Mouse (Mus musculus) MEL (cell line): Measurements from ENCODE around the gene Pecam1. TPM values are rescaled to one million over a fixed set of nuclear protein-coding genes. Genes with fewer than 3 reads are reported as not detected.

Experiments
- DNase-seq: peaks from one replicate; pipeline ENCODE4 v3.0.0; 2011; ENCODE audit warnings: low read depth, low spot score
- H3K27ac ChIP-seq: 2 replicates; pipeline ENCODE4 v1.5.1; 2012; ENCODE audit warnings: low read depth, mild to moderate bottlenecking, control low read depth, low read length, moderate library complexity; ENCODE audit not compliant: control insufficient read depth
- H3K27me3 ChIP-seq, 2 experiments: fragments of 150-350 bp in 1 of 2; sonication (generic) in 1 of 2; 2 replicates each; pipeline ENCODE4 v1.6.1; 2012; ENCODE audit warnings: low read length in 2 of 2, mild to moderate bottlenecking in 2 of 2, improper control_type of control experiment in 1 of 2, moderate library complexity in 1 of 2; ENCODE audit not compliant: insufficient read depth in 2 of 2, control insufficient read depth in 1 of 2
- H3K36me3 ChIP-seq, 2 experiments: 2 replicates each; pipeline ENCODE4 v1.6.1; 2012 to 2014; ENCODE audit warnings: low read length in 2 of 2, improper control_type of control experiment in 1 of 2, inconsistent platforms in 1 of 2, mild to moderate bottlenecking in 1 of 2; ENCODE audit not compliant: insufficient read depth in 2 of 2, control insufficient read depth in 1 of 2
- H3K4me1 ChIP-seq, 2 experiments: fragments of 150-350 bp in 1 of 2; sonication (generic) in 1 of 2; 2 replicates each; pipeline ENCODE4 v1.6.1; 2012; ENCODE audit warnings: low read length in 2 of 2, improper control_type of control experiment in 1 of 2, mild to moderate bottlenecking in 1 of 2; ENCODE audit not compliant: insufficient read depth in 2 of 2, control insufficient read depth in 1 of 2
- H3K4me3 ChIP-seq, 2 experiments: fragments of 150-350 bp in 1 of 2; sonication (generic) in 1 of 2; 2 replicates each; pipeline ENCODE4 v1.5.1; 2012; ENCODE audit warnings: low read depth in 2 of 2, low read length in 2 of 2, mild to moderate bottlenecking in 2 of 2, moderate library complexity in 2 of 2, control low read depth in 1 of 2, improper control_type of control experiment in 1 of 2; ENCODE audit not compliant: control insufficient read depth in 1 of 2, insufficient read depth in 1 of 2
- H3K79me2 ChIP-seq: 2 replicates; pipeline ENCODE4 v1.6.1; 2012; ENCODE audit warnings: mild to moderate bottlenecking, low read length, moderate library complexity; ENCODE audit not compliant: control insufficient read depth, poor library complexity, insufficient read depth
- H3K9ac ChIP-seq: 2 replicates; pipeline ENCODE4 v1.6.1; 2012; ENCODE audit warnings: low read depth, mild to moderate bottlenecking, control low read depth, low read length, moderate library complexity; ENCODE audit not compliant: control insufficient read depth, poor library complexity, severe bottlenecking
- H3K9me3 ChIP-seq: fragments of 150-350 bp; sonication (generic); replicated peaks from 2 replicates; pipeline ENCODE4 v1.6.1; 2012; ENCODE audit warnings: mild to moderate bottlenecking, low read length, improper control_type of control experiment, moderate library complexity; ENCODE audit not compliant: insufficient read depth
- BHLHE40 ChIP-seq: IDR thresholded peaks from 2 replicates; pipeline ENCODE4 v1.6.1; 2012; ENCODE audit warnings: low read depth, mild to moderate bottlenecking, inconsistent platforms, low read length, improper control_type of control experiment, borderline replicate concordance
- CTCF ChIP-seq, 3 experiments: IDR thresholded peaks in 2 of 3; conservative IDR thresholded peaks in 1 of 3; 2 replicates each; pipeline ENCODE4 v1.5.1; 2011 to 2012; ENCODE audit warnings: low read length in 3 of 3, low read depth in 2 of 3, mild to moderate bottlenecking in 2 of 3, improper control_type of control experiment in 1 of 3, inconsistent platforms in 1 of 3, mixed read lengths in 1 of 3, moderate library complexity in 1 of 3; ENCODE audit not compliant: control insufficient read depth in 1 of 3, insufficient read depth in 1 of 3, poor library complexity in 1 of 3, severe bottlenecking in 1 of 3
- E2F4 ChIP-seq: IDR thresholded peaks from 2 replicates; pipeline ENCODE4 v1.6.1; 2011; ENCODE audit warnings: low read depth, low read length, improper control_type of control experiment, borderline replicate concordance
- ELF1 ChIP-seq: IDR thresholded peaks from 2 replicates; pipeline ENCODE4 v1.6.1; 2014; ENCODE audit warnings: low read depth, mild to moderate bottlenecking, inconsistent platforms, low read length, improper control_type of control experiment, moderate library complexity
- EP300 ChIP-seq, 2 experiments: IDR thresholded peaks; 2 replicates each; pipeline ENCODE4 v1.6.1; 2011; ENCODE audit warnings: improper control_type of control experiment in 2 of 2, low read length in 2 of 2, low read depth in 1 of 2, mild to moderate bottlenecking in 1 of 2
- ETS1 ChIP-seq: IDR thresholded peaks from 2 replicates; pipeline ENCODE4 v1.6.1; 2012; ENCODE audit warnings: low read depth, mild to moderate bottlenecking, inconsistent platforms, low read length, improper control_type of control experiment, moderate library complexity
- GABPA ChIP-seq: IDR thresholded peaks from 2 replicates; pipeline ENCODE4 v1.6.1; 2012; ENCODE audit warnings: low read depth, mild to moderate bottlenecking, inconsistent platforms, low read length, improper control_type of control experiment, moderate library complexity
- GATA1 ChIP-seq: IDR thresholded peaks from 2 replicates; pipeline ENCODE4 v1.6.1; 2011; ENCODE audit warnings: low read depth, low read length, improper control_type of control experiment
- HCFC1 ChIP-seq: IDR thresholded peaks from 2 replicates; pipeline ENCODE4 v1.6.1; 2012; ENCODE audit warnings: low read depth, mild to moderate bottlenecking, inconsistent platforms, low read length, improper control_type of control experiment, moderate library complexity
- JUND ChIP-seq: IDR thresholded peaks from 2 replicates; pipeline ENCODE4 v1.6.1; 2011; ENCODE audit warnings: low read depth, mild to moderate bottlenecking, improper control_type of control experiment, low read length
- KAT2A ChIP-seq: conservative IDR thresholded peaks from 2 replicates; pipeline ENCODE4 v1.6.1; 2012; ENCODE audit warnings: low read depth, low read length, improper control_type of control experiment, inconsistent platforms
- MAX ChIP-seq: IDR thresholded peaks from 2 replicates; pipeline ENCODE4 v1.6.1; 2011; ENCODE audit warnings: low read length, improper control_type of control experiment
- MAZ ChIP-seq: IDR thresholded peaks from 2 replicates; pipeline ENCODE4 v1.6.1; 2012; ENCODE audit warnings: low read depth, mild to moderate bottlenecking, inconsistent platforms, low read length, improper control_type of control experiment
- MXI1 ChIP-seq: IDR thresholded peaks from 2 replicates; pipeline ENCODE4 v1.6.1; 2011; ENCODE audit warnings: mild to moderate bottlenecking, low read depth, low read length, improper control_type of control experiment
- MYB ChIP-seq: IDR thresholded peaks from 2 replicates; pipeline ENCODE4 v1.6.1; 2011; ENCODE audit warnings: mild to moderate bottlenecking, low read depth, low read length, improper control_type of control experiment
- NRF1 ChIP-seq: IDR thresholded peaks from 2 replicates; pipeline ENCODE4 v1.6.1; 2014; ENCODE audit warnings: low read depth, mild to moderate bottlenecking, inconsistent platforms, low read length, improper control_type of control experiment, moderate library complexity; ENCODE audit not compliant: poor library complexity, insufficient read depth, severe bottlenecking
- POLR2A ChIP-seq, 2 experiments: IDR thresholded peaks; 2 replicates each; pipeline ENCODE4 v1.6.1; 2011 to 2012; ENCODE audit warnings: low read length in 2 of 2, mild to moderate bottlenecking in 2 of 2, control low read depth in 1 of 2, improper control_type of control experiment in 1 of 2, low read depth in 1 of 2, moderate library complexity in 1 of 2; ENCODE audit not compliant: control insufficient read depth in 1 of 2, insufficient read depth in 1 of 2, poor library complexity in 1 of 2
- POLR2AphosphoS2 ChIP-seq: IDR thresholded peaks from 2 replicates; pipeline ENCODE4 v1.6.1; 2011; ENCODE audit warnings: low read length, improper control_type of control experiment
- SIN3A ChIP-seq: IDR thresholded peaks from 2 replicates; pipeline ENCODE4 v1.6.1; 2012; ENCODE audit warnings: low read length, improper control_type of control experiment, inconsistent platforms
- SMC3 ChIP-seq: IDR thresholded peaks from 2 replicates; pipeline ENCODE4 v1.6.1; 2011; ENCODE audit warnings: low read depth, low read length, improper control_type of control experiment
- TAL1 ChIP-seq: IDR thresholded peaks from 2 replicates; pipeline ENCODE4 v1.6.1; 2012; ENCODE audit warnings: mild to moderate bottlenecking, inconsistent platforms, low read length, moderate library complexity, mixed read lengths
- TBP ChIP-seq: IDR thresholded peaks from 2 replicates; pipeline ENCODE4 v1.8.0; 2011; ENCODE audit warnings: low read depth, low read length, improper control_type of control experiment
- TCF12 ChIP-seq: IDR thresholded peaks from 2 replicates; pipeline ENCODE4 v1.6.1; 2014; ENCODE audit warnings: low read depth, mild to moderate bottlenecking, inconsistent platforms, low read length, improper control_type of control experiment, moderate library complexity
- UBTF ChIP-seq: IDR thresholded peaks from 2 replicates; pipeline ENCODE4 v1.6.1; 2012; ENCODE audit warnings: low read depth, mild to moderate bottlenecking, inconsistent platforms, low read length, improper control_type of control experiment, moderate library complexity, borderline replicate concordance; ENCODE audit not compliant: insufficient read depth
- USF1 ChIP-seq: IDR thresholded peaks from 2 replicates; pipeline ENCODE4 v1.6.1; 2014; ENCODE audit warnings: low read depth, mild to moderate bottlenecking, inconsistent platforms, low read length, improper control_type of control experiment, moderate library complexity
- ZC3H11A ChIP-seq: IDR thresholded peaks from 2 replicates; pipeline ENCODE4 v1.6.1; 2012; ENCODE audit warnings: low read depth, mild to moderate bottlenecking, inconsistent platforms, low read length, improper control_type of control experiment
- ZKSCAN1 ChIP-seq: IDR thresholded peaks from 2 replicates; pipeline ENCODE4 v1.6.1; 2012; ENCODE audit warnings: low read depth, mild to moderate bottlenecking, inconsistent platforms, low read length, improper control_type of control experiment, moderate library complexity
- ZMIZ1 ChIP-seq: IDR thresholded peaks from 2 replicates; pipeline ENCODE4 v1.6.1; 2012; ENCODE audit warnings: low read depth, mild to moderate bottlenecking, inconsistent platforms, low read length, improper control_type of control experiment, moderate library complexity
- ZNF384 ChIP-seq: IDR thresholded peaks from 2 replicates; pipeline ENCODE4 v1.6.1; 2012; ENCODE audit warnings: low read depth, mild to moderate bottlenecking, inconsistent platforms, low read length, improper control_type of control experiment
- polyA plus RNA-seq, 2 experiments: library from polyadenylated mRNA; stranded (reverse) in 1 of 2; unstranded in 1 of 2; fragments of >175 nt in 1 of 2; fragments of >200 nt in 1 of 2; gene quantifications; 2 replicates each; pipeline versions ENCODE4 v1.2.1 to v1.2.4; 2012; ENCODE audit warnings: low replicate concordance in 2 of 2, low read depth in 1 of 2; ENCODE audit not compliant: insufficient read length in 2 of 2, insufficient read depth in 1 of 2, missing spikeins in 1 of 2
- total RNA-seq: library from RNA; depleted of rRNA; stranded (reverse); fragments of 300-350 nt; gene quantifications from 2 replicates; pipeline ENCODE4 v1.2.3, GENCODE M21; 2012

Pecam1 gene
- total and polyA plus RNA-seq, 3 experiments = 0.12 to 0.14 TPM; not detected in 1

DNA sequence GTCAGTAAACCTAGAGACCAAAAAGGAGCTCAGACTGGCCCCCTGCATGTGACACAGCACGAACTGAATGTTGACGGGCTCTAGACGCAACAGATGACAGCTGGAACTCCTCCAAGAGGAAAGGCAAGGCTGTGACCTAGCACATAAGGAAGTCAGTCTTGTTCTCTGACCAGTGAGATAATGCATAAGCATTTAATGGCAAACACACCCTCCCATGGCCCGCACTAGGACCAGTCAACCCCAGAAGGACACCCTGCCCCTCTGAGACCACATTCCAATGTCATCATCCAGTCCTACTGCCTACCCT is 136.1 kb downstream of the Pecam1 start (continued):
- TF ChIP-seq EP300 (IDR thresholded peaks at IDR 0.05; ENCODE audit: low read depth in 1 of 2, low read length in 2 of 2) (peak; percentile 34 to 36; a peak in 2 of 4 replicates), GATA1 (0 out of 2 replicates have a peak, but pooled peaks have one; percentile 24), ELF1 (peak; percentile 67; the same call in 1 of the 2 replicates), KAT2A (no peak), USF1 (peak; percentile 73), ZC3H11A (no peak), UBTF (no peak), BHLHE40 (0 out of 2 replicates have a peak, but pooled peaks have one; percentile 10), GABPA (no peak), JUND (no peak), TAL1 (no peak), HCFC1 (no peak; the same call in 1 of the 2 replicates)

DNA sequence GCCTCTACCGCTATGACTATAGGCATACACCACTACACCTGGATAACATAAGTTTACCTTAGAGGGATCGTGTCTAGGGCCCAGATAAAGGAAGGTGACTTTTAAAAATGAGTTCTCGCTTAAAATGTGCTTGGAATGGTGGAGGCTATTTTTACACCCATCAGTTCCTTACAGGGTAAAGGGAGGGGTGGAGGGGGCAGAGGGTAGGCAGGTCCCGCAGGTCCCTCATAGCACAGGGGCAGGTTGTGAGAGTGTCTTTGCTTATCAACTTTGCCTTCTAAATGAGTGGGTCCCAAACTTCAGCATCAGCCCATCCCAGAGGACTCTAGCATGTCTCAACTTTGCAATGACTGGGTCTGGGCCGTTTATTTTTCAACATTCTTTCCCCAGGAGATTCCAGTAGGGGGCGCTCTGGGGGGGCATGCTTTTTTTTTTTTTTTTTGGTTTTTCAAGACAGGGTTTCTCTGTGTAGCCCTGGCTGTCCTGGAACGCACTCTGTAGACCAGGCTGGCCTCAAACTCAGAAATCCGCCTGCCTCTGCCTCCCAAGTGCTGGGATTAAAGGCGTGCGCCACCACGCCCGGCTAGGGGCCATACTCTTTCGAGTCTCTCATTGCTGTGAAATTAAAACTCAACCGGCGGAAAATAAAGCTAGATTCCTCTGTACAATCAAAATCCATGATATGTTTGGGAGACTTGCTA is 136.6 kb downstream of the Pecam1 start:
- H3K27me3 ChIP-seq = no peaks in the 10 kb centered on the region
- DNase-seq = peak; percentile 85
- peak overlapping the region; percentile 55 to 64 for H3K4me3 ChIP-seq
- H3K9me3 ChIP-seq = no peaks in the 10 kb centered on the region
- H3K9ac ChIP-seq = peak overlapping the region; percentile 68
- TF ChIP-seq SIN3A = no peak
- TF ChIP-seq USF1 = no peak
- TF ChIP-seq ETS1 = no peak
- 0 out of 4 replicates have a peak, but pooled peaks of 1 of the 2 experiments have one; percentile 11 for TF ChIP-seq POLR2A (IDR thresholded peaks at IDR 0.05; ENCODE audit: control insufficient read depth in 1 of 2, insufficient read depth in 1 of 2, low read depth in 1 of 2, low read length in 2 of 2, poor library complexity in 1 of 2)
- 0 out of 2 replicates have a peak, but pooled peaks have one; percentile 13 for TF ChIP-seq POLR2AphosphoS2
- peak; percentile 33; the same call in 1 of the 2 replicates for TF ChIP-seq HCFC1
- TF ChIP-seq MAZ = peak; percentile 63; the same call in 1 of the 2 replicates
- TF ChIP-seq TBP = 0 out of 2 replicates have a peak, but pooled peaks have one; percentile 12
- no peak for TF ChIP-seq MYB
- peak; percentile 25; the same call in 1 of the 2 replicates for TF ChIP-seq SMC3
- TF ChIP-seq MXI1 = 0 out of 2 replicates have a peak, but pooled peaks have one; percentile 35
- no peak for TF ChIP-seq ELF1
- TF ChIP-seq ZMIZ1 = no peak
- 0 out of 2 replicates have a peak, but pooled peaks have one; percentile 18 for TF ChIP-seq TCF12
- TF ChIP-seq ZNF384 = peak; percentile 97
- no peak for TF ChIP-seq NRF1
- no peak for TF ChIP-seq E2F4
- peak; percentile 46; the same call in 1 of the 2 replicates for TF ChIP-seq ZKSCAN1
- peak; percentile 43 to 66 (median 57); a peak in 5 of 6 replicates for TF ChIP-seq CTCF (IDR thresholded peaks at IDR 0.05 in 2 of 3, conservative IDR thresholded peaks at IDR 0.05 in 1 of 3; ENCODE audit: control insufficient read depth in 1 of 3, insufficient read depth in 1 of 3, low read depth in 2 of 3, low read length in 3 of 3, poor library complexity in 1 of 3, severe bottlenecking in 1 of 3)
- no peak for TF ChIP-seq MAX
- H3K79me2 ChIP-seq = peaks cover 30% of the 10 kb centered on the region
- peaks cover 7 to 19% of the 10 kb centered on the region in 2 experiments for H3K4me1 ChIP-seq
- peak overlapping the region; percentile 85 for H3K27ac ChIP-seq
- H3K36me3 ChIP-seq = peaks cover 0 to 15% of the 10 kb centered on the region in 2 experiments; a peak in 2 of 4 replicates
